Mouse (Mus musculus) heart, adult 2 months (tissue): Measurements from ENCODE around the gene Bhmt2.

ENCODE experiments used
- CTCF ChIP-seq: fragments of 200-600 bp; IDR thresholded peaks from 2 replicates; pipeline ENCODE4 v1.8.1; 2022; ENCODE audit warnings: antibody characterized with exemption, mild to moderate bottlenecking, moderate library complexity
- EP300 ChIP-seq: fragments of 200-500 bp; IDR thresholded peaks from 2 replicates; pipeline ENCODE4 v1.6.1; 2011; ENCODE audit warnings: low read depth, low read length, control low read depth; ENCODE audit not compliant: insufficient read depth
- POLR2A ChIP-seq: fragments of 200-500 bp; IDR thresholded peaks from 2 replicates; pipeline ENCODE4 v1.6.1; 2011; ENCODE audit warnings: mild to moderate bottlenecking, low read depth, low read length, control low read depth; ENCODE audit not compliant: insufficient read depth

- no peak for TF ChIP-seq POLR2A
- TF ChIP-seq CTCF, result peak; percentile 82
- TF ChIP-seq EP300, result 0 out of 2 replicates have a peak, but pooled peaks have one; percentile 42
Observed at GRCm38 (mm10) chr13:93718948-93719347, 44.8 kb upstream of the Bhmt2 start.
